In genomic region chr7:142666659-142667058, GRCm38 (mm10) we compare ENCODE assay signal across 7 mouse cellular contexts. TPM values are rescaled to one million over a fixed set of nuclear protein-coding genes. Genes with fewer than 3 reads are reported as not detected.
DNase-seq lines count a peak whose midpoint lies in the region; ATAC-seq and TF ChIP-seq lines count a peak whose summit lies in the region.

Gene Igf2, minus strand, starts transcription at chr7:142666816.

- ATAC-seq in kidney, embryonic 15.5 days (replicated peaks; ENCODE audit: low FRiP score), result 0 out of 2 replicates have a peak, but pooled peaks have one; percentile 16
- ATAC-seq in liver, embryonic 16.5 days (ENCODE audit: low read depth), result 0 out of 2 replicates have a peak, but pooled peaks have one; percentile 16

- WGBS in kidney, embryonic 15.5 days, result 71% methylated on average over 2 of the region's 2 CpGs
- WGBS in liver, embryonic 16.5 days (ENCODE audit: insufficient replicate concordance), result 25% methylated on average over 2 of the region's 2 CpGs

- peaks cover 24% of the 10 kb centered on the region for H3K36me3 ChIP-seq in kidney, embryonic 15.5 days
- no peaks in the 10 kb centered on the region; the same call in 1 of the 2 replicates for H3K36me3 ChIP-seq in liver, embryonic 16.5 days (ENCODE audit: control insufficient read depth, insufficient read depth)

- H3K4me1 ChIP-seq in cortical plate, adult 2 months (ENCODE audit: control insufficient read depth, insufficient read depth, low read length), result no peaks in the 10 kb centered on the region
- peaks cover 22% of the 10 kb centered on the region for H3K4me1 ChIP-seq in kidney, embryonic 15.5 days
- no peaks in the 10 kb centered on the region for H3K4me1 ChIP-seq in liver, embryonic 16.5 days (ENCODE audit: control insufficient read depth, low read depth, low read length)

- no peak within 1 kb of the TSS for H3K4me3 ChIP-seq in cortical plate, adult 2 months (ENCODE audit: insufficient read depth, low read length)
- peak within 1 kb of the TSS; percentile 45 for H3K4me3 ChIP-seq in kidney, embryonic 15.5 days (replicated peaks)
- H3K4me3 ChIP-seq in liver, embryonic 16.5 days (ENCODE audit: low read depth, low read length), result no peak within 1 kb of the TSS

- H3K27ac ChIP-seq in cortical plate, adult 2 months (ENCODE audit: insufficient read depth, low read length), result no peak within 1 kb of the TSS
- H3K27ac ChIP-seq in kidney, embryonic 15.5 days, result peak within 1 kb of the TSS; percentile 51
- H3K27ac ChIP-seq in liver, embryonic 16.5 days (ENCODE audit: low read length), result no peak within 1 kb of the TSS

- no peak for TF ChIP-seq POLR2A in cortical plate, adult 2 months (IDR thresholded peaks at IDR 0.05; ENCODE audit: extremely low read depth, insufficient read depth, low read length)

- H3K4me2 ChIP-seq in kidney, embryonic 15.5 days, result 0 out of 2 replicates have a peak within 1 kb of the TSS, but pooled peaks have one; percentile 14
- H3K4me2 ChIP-seq in liver, embryonic 16.5 days (ENCODE audit: low read depth, low read length), result no peak within 1 kb of the TSS

- peaks cover 51% of the 10 kb centered on the region for H3K27me3 ChIP-seq in kidney, embryonic 15.5 days
- peaks cover 42% of the 10 kb centered on the region for H3K27me3 ChIP-seq in liver, embryonic 16.5 days (ENCODE audit: control insufficient read depth, insufficient read depth, low read depth, low read length)

- DNase-seq in adrenal gland, postnatal 10 days, result no peak
- DNase-seq in heart, adult 8-10 months (ENCODE audit: low spot score), result no peak
- DNase-seq in right cerebral cortex, postnatal 14 days, result no peak
- DNase-seq in thymus, postnatal 25 days, result no peak

- H3K9me3 ChIP-seq in kidney, embryonic 15.5 days (replicated peaks), result peaks cover 27% of the 10 kb centered on the region
- peaks cover 11% of the 10 kb centered on the region for H3K9me3 ChIP-seq in liver, embryonic 16.5 days (replicated peaks; ENCODE audit: control insufficient read depth, low read length)

- no peak within 1 kb of the TSS for H3K9ac ChIP-seq in kidney, embryonic 15.5 days
- H3K9ac ChIP-seq in liver, embryonic 16.5 days (ENCODE audit: low read depth, low read length), result no peak within 1 kb of the TSS

- TF ChIP-seq CTCF in cortical plate, adult 2 months (IDR thresholded peaks at IDR 0.05; ENCODE audit: extremely low read depth, insufficient read depth, low read length), result no peak

RNA-seq across cellular contexts. Expression of gene Igf2, which starts in this region (rescaled TPM):
- 1,000 to 10,000 TPM; 1,376 to 1,421 TPM for total RNA-seq in adrenal gland, postnatal 10 days (2021)
- 56.8 and 69.6 TPM in 2 replicates for polyA plus RNA-seq in cortical plate, adult 2 months (2012; rRNA removed)
- 10 to 100 TPM; 53.1 to 76.2 (median 63.4) TPM for total RNA-seq in heart, adult 8-10 months (2022)
- polyA plus RNA-seq in kidney, embryonic 15.5 days (2015; fragmentation: Nextera tagmentation; extraction: Ambion mirVana), result 693 and 696 TPM in 2 replicates
- polyA plus RNA-seq in liver, embryonic 16.5 days (2015; fragmentation: Nextera tagmentation; extraction: Ambion mirVana), result 602 and 693 TPM in 2 replicates

Comparison
In these comparisons a context has a peak if more than half of its experiments do, and no peak if none do; other contexts are left out.
1. RNA of gene Igf2 (total RNA-seq): 1,376 to 1,421 TPM in adrenal gland, postnatal 10 days; 53.1 to 76.2 TPM in heart, adult 8-10 months; every median in the first group is over 10 times any median in the second.